Mouse (Mus musculus): ENCODE data around the gene Cib4. TPM values are rescaled to one million over a fixed set of nuclear protein-coding genes. Genes with fewer than 3 reads are reported as not detected.

Cib4 gene
- total RNA-seq, 1 experiment from 2014 or later: not detected

DNA sequence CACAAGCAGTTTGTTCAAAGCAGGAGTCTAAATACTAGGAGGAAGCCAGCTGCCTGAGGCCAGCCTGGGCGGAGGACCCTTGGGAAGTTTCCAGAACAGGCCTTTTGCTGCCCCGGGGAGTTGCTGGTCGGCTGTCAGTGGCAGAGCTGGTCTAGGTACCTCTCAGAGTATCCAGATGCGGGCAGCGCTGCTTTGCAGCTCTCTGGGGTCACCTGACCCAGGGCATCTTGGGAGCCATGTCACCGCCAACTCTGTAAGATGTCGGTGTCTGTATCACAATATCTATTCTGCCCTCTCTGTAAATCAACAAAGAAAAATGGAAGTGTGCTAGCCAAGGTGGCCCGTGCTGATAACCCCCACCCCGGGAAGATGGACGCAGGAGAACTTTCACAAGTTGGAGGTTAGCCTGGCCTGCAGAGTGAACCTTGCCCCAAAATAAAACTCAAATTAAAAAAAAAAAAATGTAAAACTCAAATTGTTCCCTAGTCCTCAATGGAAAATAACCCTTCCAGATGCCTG is 25.4 kb downstream of the Cib4 start:
- ATAC-seq (replicated peaks; ENCODE audit: low read depth, poor library complexity, severe bottlenecking): no peak

DNA sequence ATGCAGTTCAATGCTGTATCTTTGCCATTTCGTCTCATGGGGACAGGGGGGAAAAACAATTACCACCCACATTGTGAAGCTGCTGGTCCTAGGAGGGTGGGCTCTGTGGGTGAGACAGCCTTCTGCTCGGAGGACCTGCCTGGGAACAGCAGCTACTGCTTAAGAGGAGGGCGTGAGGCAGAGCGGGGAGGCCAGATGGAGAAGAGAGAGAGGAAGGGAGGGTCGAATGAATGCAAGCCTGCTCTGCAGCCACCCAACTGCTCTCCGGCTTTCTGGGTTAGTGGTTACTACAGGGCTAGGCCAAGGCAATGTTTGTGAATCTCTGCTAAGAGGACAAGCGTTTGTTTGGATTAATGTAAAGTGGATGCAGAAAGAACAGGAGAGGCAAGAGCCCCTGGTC is 26.1 kb downstream of the Cib4 start:
- no peak for ATAC-seq (replicated peaks; ENCODE audit: low read depth, poor library complexity, severe bottlenecking)

DNA sequence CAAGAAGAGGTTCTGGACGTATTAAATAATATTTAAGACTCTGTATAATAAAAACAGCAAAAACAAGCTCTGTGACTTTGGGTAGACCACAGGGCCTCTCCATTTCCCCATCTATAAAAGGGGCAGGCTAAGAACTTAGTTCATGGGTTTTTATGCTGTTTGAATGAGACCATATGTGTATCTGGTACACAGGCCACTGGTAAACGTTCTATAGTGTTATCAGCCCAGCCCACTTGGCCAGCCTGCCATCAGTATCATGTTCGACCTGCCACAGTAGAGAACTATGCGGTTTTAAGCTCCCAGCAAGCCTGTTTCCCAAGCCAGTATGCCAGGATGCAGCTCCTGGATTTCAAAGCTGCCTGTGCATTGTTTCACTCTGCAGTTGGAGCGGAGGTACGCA is 27.1 kb downstream of the Cib4 start:
- ATAC-seq (replicated peaks; ENCODE audit: low read depth, poor library complexity, severe bottlenecking): peak; percentile 41; the same call in 1 of the 2 replicates

DNA sequence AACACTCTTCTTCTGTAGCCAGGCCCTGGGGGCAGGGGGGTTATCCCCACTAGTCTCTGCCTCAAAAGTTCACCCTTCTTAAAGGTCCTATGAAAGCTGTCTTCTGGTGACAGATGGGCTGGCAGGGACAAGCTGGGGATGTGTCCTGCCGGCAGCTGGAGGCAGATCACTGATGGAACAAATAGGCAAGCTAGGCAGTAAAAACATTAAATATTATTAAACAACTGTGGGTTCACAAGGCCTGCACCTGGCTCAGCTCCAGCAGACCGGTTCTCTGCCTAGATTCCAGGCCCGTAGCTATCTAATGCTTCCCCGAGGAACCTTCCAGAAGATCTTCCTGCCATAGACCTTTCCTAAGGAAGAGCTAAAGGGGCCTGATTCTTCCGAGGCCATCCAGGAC is 27.5 kb downstream of the Cib4 start:
- no peak for ATAC-seq (replicated peaks; ENCODE audit: low read depth, poor library complexity, severe bottlenecking)

DNA sequence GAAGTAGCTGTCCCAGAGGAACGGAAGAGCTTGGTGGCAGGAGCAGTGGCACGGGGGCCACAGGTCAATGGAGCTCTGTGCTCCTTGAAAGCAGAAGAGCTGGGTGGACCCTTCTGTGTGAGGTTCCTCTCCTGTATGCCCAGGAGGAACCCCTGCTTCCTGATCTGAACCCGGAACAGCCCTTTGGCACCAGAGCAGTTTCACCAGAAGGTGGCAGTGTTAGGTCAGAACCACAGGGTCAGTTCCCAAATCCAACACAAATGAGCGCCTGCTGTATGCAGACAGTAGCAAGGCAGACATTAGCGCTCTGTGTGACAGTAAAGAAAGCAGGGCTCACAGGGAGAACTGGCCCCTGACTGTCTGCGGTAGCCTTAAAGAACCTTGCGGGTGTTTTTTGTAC is 29.3 kb downstream of the Cib4 start:
- ATAC-seq (replicated peaks; ENCODE audit: low read depth, poor library complexity, severe bottlenecking): peak; percentile 86

DNA sequence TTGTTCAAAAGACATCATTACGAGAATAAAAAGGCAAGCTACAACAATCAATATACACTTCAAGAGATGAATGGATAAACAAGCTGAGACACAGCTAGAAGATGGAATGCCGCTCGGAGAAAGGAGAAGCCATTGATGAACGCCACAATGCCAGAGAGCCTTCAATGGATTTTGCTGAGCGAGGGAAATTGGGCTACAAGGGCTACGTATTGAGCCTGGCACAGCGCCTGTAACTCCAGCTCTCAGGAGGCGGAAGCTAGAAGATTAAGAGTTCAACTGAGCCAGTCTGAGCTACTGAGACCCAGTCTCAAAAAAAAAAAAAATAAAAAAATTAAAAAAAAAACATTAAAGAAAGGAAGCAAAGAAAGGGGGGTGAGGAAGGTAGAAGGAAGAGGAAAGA is 32.5 kb downstream of the Cib4 start:
- no peak for ATAC-seq (replicated peaks; ENCODE audit: low read depth, poor library complexity, severe bottlenecking)

DNA sequence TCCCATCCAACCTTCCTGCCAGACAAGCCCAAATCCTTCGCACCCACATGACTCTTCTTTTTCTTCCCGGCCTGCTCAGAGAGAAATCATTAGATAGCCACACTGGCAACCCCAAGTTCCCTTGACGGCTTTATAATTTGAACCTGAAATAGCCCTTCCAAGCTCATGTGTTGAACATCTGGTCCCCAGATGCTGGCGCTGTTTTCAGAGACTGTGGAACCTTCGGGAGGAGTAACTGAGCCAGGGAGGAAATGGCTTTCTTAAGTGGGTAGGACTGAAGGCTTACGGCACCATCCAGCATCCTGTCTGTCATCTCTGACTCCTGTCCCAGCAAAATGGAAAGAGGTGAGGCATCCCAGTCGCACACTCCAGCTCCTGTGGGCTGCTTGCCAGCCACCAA is 48.3 kb downstream of the Cib4 start:
- ATAC-seq (replicated peaks; ENCODE audit: low read depth, poor library complexity, severe bottlenecking): no peak

DNA sequence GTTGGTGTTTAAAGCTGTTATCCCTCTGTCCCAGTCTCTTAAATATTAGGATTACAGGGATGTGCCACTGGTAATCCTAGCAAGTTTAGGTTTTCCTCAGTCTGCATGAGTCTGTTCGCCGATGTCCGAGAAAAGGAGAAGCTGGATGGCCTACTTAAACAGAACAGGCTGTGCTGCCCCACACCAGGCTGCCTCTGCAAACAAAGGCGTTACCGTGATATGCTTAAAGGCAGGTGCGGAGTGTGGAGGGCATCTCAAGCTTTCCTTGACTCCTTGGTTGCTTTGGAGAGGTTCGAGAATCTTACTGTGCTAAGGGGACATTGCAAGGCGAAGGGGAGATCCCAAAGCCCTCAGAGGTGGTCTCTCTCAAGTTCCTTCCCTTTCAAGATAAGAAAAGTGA is 48.8 kb downstream of the Cib4 start:
- ATAC-seq (replicated peaks; ENCODE audit: low read depth, poor library complexity, severe bottlenecking): no peak

DNA sequence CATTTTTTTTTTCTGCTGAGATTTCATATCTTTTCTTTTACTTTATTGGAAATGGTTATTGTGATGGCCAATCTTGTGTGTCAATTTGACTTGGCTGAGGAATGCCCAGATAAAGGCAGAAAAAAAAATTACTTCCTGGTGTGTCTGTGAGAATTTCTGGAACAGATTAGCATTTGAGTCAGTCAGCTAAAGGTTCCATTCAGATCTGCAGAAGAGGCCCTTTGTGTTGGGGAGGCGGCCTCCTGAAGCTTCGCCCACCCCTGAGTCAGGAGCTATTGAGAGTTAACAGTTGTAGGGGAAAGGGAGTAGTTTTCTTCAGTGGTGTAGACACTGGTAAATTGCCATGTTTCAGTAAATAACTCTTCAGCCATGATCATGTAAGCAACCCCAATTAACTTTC is 50.3 kb downstream of the Cib4 start:
- no peak for ATAC-seq (replicated peaks; ENCODE audit: low read depth, poor library complexity, severe bottlenecking)

DNA sequence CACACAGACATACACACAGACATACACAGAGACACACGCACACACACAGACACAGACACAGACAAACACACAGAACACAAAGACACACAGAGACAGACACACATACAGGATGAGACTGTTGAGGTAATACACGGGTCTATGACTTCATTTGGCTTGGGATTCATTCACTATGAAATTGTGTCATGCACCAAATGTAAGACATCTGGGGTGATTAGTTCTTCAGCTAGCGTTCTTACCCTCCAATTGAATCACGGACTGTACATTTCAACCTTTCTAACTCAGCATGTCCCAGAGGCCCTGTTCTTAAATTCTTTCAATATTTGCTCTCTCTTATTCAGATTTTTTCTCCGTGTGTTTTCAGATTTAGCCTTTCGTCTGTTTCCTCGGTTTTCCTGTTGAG is 51.0 kb downstream of the Cib4 start:
- ATAC-seq (replicated peaks; ENCODE audit: low read depth, poor library complexity, severe bottlenecking): no peak

DNA sequence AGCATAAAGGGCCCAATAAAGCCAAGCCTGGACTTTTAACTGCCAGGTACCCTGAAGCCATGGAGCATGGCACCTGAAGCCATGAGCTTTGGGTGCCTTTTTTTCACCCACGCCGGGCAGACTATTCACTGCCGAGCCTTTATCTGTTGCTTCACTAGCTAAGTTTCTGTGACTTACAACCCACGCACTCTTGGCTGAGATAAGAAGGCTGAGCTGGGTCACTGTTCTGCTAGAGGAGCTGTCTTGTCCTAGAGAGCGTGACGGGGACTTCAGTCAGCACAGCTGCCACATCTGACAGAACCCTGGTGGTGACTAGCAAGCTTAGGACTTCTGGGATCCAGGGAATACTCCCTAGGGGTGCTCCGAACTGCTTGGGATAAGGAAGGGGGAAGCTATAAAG is 51.9 kb downstream of the Cib4 start:
- no peak for ATAC-seq (replicated peaks; ENCODE audit: low read depth, poor library complexity, severe bottlenecking)

DNA sequence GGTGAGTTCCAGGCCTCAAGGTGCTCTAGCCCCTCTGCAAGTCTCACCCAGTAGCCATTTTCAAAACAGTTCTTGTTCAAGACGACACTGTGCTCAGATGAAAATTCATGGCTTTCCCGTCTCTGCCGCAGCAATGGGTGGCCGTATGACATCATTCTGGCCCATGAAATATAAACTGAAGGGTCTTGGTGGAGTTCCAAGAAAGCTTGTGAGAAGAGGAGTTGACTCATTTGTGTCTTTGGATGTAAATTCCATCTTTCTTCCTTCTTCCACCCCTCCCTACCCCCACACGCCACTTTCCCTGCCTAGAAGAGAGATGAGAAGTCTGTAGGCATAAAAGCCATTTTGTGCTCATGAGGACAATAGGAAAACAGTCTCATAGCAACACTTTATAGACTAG is 54.8 kb downstream of the Cib4 start:
- no peak for ATAC-seq (replicated peaks; ENCODE audit: low read depth, poor library complexity, severe bottlenecking)

DNA sequence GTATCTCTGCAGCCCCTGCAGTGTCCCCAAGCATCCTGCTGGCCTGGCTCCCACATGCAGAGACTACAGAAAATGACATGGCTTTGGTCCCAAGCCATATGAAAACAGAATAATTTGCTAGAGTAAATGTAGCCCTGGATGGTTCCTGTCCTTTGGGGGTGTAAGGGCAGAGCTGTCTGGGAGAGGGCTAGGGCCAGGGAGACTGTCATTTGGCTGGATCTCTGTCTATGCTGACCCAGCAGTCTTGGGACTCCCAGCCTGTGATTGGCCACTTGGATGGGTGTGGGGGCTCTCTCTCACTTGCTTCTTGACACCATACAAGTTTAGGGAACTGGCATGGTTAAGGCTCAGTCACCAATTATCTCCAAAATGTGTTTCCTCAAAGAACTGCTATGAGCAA is 55.4 kb downstream of the Cib4 start:
- no peak for ATAC-seq (replicated peaks; ENCODE audit: low read depth, poor library complexity, severe bottlenecking)

DNA sequence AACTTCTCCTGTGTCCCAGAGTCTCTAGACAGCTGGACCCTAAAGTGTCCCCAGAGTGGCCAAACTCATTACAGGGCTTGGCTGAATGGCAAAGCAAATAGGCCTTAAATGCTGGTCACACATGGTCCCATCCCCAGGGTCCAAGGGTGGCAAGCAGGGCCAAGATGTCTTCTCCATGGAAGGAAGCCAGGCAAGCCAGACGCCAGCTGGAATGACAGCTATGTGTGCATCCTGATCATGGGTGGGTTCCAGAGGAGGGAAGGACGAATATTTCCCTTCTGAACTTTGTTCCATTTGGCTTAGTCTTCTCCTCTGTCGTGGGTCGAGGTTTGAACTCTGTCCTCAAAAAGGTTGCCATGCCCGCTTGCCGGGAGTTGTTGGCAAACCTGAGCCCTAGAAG is 60.5 kb downstream of the Cib4 start:
- no peak for ATAC-seq (replicated peaks; ENCODE audit: low read depth, poor library complexity, severe bottlenecking)

DNA sequence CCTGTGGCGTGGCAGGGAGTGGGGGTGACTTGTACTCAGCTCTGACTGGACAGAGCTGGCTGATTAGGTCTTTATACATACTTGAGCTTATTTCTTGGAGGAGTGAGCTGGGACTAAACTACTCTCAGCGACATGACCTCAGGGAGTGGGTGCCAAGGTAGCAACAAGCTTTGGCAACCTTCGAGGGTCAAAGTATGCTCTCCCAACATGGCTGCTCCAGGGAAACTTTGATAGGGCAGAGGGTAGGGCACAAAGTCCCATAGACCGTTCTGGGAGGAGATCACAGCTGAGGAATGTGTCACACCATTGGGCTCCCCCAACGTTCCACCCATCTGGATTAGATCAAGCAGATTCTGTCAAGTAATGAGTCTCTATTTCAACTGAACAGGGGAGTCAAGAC is 61.0 kb downstream of the Cib4 start:
- ATAC-seq (replicated peaks; ENCODE audit: low read depth, poor library complexity, severe bottlenecking): no peak

DNA sequence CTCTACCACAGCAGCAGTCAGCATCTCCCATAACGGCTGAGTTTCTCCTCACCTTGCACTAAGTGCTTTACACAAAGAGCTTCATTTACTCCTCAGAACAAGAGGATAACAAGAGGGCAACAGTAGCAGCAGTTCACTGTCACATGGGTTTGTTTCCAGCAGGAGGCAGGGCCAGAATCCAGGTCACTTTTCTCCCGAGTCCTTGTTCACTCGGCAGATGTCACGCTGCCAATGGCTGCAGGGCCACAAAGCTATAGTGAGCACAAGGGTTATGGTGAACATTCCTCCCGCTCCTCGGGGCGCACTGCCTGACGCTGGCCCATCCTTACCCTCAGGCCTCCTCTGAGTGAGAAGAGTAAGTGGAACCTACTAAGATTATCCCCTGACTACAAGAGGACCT is 62.1 kb downstream of the Cib4 start:
- no peak for ATAC-seq (replicated peaks; ENCODE audit: low read depth, poor library complexity, severe bottlenecking)

DNA sequence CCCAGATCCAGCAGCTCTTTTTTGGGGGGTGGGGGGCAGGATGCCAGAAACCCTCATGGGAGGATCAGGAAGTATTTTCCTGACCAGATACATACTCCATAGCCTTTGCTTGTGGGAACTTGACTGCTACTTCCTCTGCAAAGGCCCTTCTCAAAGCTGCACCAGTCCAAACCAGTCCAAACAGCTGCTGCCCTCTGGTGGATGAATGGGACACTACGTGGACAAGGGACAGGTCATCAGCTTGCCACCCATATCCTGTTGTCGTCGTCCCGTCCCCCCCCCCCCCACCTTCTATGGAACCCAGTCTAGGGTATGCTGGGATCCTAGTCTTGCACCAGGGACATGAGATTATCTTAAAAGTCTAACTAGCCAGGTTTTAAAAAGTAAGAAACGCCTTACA is 63.3 kb downstream of the Cib4 start:
- peak; percentile 91 for ATAC-seq (replicated peaks; ENCODE audit: low read depth, poor library complexity, severe bottlenecking)

DNA sequence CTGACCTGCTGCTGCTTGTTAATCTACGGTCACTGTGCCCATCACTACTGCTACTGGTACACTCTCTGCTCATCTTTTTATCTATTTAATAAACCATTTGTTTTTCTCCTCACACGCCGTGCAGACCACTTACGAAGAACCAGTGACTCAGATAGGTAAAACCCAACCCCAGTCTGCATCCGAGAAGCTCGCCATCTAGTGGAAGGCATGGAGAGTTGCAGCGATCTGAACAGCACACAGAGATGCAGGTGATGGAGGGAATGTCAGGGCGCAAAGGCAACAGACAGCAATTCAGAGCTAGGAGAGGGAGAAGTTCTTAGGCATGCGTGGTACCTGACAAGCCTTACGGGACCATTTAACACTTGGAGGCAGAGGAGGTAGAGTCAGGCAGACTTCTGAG is 69.1 kb downstream of the Cib4 start:
- ATAC-seq (replicated peaks; ENCODE audit: low read depth, poor library complexity, severe bottlenecking): peak; percentile 60; the same call in 1 of the 2 replicates

DNA sequence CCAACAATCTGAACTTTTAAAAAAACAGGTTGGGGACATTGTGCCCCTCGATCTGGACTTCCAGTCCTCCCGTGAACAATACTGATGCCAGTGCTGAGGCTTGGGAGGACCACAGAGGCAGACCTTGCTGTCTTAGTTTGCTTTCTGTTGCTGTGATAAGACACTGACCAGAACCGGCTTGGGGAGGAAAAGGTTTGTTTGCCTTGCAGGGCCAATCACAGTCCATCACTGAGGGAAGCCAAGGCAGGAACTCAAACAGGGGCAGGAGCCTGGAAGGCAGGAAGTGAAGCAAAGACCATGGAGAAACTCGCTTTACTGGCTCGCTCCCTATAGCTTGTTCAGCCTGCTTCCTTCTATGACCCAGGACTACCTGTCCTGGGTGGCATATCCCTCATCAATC is 73.5 kb downstream of the Cib4 start:
- ATAC-seq (replicated peaks; ENCODE audit: low read depth, poor library complexity, severe bottlenecking): no peak

DNA sequence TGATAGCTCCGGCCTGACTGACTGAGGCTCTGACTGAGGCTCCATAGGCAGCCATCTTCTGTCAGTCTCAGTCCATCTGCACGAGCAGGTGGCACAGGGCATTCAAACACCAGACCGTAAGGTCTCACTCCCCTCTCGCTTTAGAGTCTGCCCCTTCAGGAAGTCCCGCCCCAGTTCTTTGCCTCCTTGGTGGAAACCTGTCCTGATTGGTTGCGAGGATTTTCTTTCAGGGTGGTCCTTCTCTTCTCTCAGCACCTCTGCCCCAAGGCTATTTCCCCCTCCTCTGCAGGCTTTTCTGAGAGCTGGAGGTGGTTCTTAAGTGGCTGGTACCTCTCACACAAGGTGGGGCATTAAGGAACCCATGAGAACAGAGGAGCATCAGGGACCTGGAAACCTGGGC is 75.2 kb downstream of the Cib4 start:
- no peak for ATAC-seq (replicated peaks; ENCODE audit: low read depth, poor library complexity, severe bottlenecking)

DNA sequence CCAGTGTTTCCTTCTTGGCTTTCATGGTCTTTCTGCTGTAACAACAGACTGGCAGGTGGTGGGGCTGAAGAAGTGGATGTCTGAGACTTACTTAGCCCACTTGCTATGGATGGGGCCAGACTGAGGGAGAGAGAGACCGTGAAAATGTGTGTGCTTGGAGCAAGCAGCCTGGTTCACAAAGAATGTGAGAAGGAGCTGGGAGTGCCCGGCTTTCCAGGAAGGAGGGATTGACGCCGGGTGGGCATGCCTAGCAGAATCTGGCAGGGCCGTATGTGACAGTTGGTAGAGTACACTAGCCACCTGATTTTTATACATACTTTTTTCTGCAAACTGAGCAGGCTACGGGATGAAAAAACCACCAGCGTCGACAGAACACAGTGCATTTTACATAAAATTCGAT is 79.3 kb downstream of the Cib4 start:
- no peak for ATAC-seq (replicated peaks; ENCODE audit: low read depth, poor library complexity, severe bottlenecking)

DNA sequence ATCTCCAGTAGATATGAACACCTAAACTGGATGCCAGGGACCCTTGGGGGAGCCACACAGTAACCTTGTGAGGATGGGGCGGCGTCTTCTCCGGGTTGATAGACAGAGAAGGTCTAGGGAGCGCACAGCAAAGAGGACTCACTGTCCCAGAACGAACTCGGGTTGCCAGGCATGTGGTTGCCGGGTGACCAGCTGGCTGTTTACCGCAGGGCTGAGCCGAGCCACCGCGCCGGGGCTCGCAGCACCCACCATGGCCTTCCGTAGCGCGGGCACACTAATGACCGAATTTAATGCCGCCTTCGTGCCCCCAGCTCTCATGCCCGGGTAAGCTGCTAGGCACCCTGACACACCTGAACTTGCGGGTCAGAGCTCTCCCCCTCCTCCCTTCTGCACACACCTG is 79.8 kb downstream of the Cib4 start, which contains the start of gene 1700001C02Rik:
TSS of gene 1700001C02Rik (plus strand) at position 187 of the 400 bp plus-strand sequence.
- ATAC-seq (replicated peaks; ENCODE audit: low read depth, poor library complexity, severe bottlenecking): no peak

DNA sequence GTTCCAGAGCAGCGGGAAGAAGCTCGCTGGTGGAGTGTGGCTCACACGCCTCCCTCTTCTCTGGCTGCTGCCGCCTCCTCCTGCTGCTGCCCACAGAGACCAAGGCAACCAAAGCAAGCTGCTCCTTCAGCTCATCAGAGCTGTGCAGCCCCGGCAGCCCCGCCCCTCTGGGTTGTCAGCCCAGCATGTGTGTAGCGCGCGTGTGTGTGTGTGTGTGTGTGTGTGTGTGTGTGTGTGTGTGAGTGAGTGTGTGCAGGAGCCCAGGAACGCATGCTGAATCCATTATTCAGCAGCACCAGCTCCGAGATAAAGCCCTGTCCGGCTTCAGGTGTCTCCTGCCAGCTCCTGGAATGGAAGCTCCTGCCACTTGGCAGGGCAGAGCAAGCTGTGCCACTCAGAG is 83.8 kb downstream of the Cib4 start, which contains the start of gene Otof:
TSS of gene Otof (minus strand) at position 112 of the 400 bp plus-strand sequence.
- ATAC-seq (replicated peaks; ENCODE audit: low read depth, poor library complexity, severe bottlenecking): no peak
